Mouse (Mus musculus): ENCODE data around the gene Eif2ak4.

Eif2ak4 gene

DNA sequence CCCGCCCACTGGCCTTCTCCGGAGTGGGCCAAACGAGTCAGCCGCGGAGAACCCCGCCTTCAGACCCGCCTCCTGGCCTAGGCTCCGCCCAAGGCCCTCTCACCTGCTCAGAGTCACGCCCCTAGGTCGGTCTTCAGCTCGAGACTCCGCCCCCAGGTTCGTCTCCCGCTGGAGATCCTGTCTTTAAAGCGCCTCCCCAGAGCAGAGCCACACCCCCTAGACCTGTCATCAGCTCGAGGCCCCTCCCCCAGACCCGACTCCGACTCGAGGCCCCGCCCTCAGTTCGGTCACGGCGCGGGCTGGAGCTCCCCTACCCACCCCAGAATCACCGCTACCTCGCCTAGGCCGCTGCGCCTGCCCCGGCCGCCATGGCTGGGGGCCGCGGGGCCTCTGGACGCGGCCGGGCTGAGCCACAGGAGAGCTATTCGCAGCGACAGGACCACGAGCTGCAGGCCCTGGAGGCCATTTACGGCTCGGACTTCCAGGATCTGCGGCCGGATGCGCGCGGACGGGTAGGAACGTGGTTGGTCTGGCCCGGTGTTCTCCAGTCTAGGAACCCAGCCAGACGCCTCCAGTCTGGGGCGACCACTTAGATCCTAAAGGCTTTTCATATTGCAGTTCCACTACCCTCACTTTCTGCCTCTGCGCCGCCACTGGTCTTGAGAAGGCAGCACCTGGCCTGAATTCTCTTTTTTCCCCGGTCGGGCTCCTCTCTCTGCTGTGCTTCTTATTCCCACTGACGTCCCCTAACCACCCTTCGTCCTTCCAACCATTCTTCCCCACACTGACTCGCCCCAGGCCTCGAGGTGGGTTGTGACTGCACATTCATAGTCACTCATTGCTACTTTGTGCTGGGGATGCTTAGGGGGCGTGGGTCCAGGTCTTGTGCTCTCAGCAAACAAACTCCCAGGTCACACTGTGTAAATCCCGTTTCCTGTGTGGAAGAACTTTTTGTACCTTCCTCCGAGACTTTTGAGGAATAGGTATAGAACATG, at the start of gene Eif2ak4:
Eif2ak4 (plus strand) TSS at position 278 of the 995 bp plus-strand sequence.
- peak; percentile 97 to 98 for DNase-seq (ENCODE audit: low spot score in 2 of 2)

DNA sequence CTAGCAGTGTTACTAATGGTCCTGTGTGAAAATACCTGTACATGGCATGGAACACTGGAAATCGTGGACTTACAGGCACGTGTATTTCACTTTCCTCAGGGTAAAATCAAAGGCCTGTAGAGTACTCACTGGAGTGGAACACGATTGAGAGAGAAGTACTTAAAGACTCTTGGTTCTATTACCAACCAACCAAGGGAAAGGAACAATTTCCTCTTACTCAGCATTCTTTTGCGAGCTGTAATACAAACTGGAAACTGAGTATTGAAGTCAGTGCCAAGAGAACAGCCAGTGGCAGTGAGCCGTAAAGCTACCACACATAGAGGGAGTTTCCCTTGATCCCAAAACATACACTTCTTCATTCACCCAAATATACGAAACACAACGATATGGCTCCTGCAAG, 47.1 kb upstream of the Eif2ak4 start:
- no peak for DNase-seq (ENCODE audit: low spot score in 2 of 2)

DNA sequence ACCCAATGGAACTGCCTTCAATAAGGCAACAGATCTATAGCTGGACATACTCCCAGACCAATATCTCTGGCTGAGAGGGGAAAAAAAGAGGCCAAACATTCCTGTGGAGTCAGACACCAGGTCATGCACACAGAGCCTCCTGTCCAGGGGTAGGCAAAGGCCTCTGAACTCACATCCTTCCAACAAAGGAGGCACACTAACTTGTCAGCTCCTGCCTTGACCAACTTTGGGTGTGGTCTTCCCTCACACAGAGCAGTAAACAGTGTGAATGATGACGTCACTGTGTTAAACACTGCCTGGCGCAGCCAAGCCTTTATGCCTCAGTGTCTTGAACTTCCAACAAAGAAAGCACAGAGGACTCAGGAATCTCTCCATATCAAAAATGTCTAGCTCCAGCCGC, 44.5 kb upstream of the Eif2ak4 start:
- no peak for DNase-seq (ENCODE audit: low spot score in 2 of 2)

DNA sequence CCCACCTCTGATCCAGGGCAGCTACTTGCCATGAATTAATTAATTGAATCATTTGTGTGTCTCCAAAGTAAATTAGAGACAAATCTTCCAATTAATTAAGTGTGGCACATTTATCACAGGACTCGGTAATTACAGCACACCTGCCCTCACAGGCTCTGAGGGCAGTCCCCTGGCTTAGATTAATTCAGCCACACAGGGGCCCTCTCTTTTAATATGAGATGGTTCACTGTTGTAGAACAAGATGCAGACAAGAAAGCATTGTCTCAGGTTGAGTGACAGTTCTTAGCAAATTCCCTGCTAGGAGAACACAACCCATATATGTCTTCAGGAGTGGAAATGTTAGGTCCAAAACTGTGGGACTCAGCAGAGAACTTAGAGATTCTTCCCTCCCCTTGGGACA, 42.9 kb upstream of the Eif2ak4 start:
- no peak for DNase-seq (ENCODE audit: low spot score in 2 of 2)

DNA sequence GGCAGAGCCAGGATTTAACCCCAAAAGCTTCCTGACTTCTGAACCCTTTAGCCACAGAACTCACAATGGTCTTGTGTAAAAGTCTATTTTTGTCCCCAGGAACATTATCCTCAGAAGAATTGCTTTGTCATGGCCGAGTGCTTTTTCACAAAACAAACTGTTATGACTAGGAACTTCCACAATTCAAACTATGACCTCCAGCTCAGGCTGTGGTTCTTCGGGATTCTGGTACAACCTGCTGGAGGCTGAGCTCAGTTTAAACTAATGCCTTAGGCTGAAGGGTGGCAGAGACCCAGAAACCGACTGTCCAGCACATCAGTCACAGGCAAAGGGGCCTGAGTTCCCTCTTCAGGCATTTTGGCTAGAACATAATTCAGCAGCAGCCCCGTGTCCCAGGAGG, 34.9 kb upstream of the Eif2ak4 start:
- no peak for DNase-seq (ENCODE audit: low spot score in 2 of 2)

DNA sequence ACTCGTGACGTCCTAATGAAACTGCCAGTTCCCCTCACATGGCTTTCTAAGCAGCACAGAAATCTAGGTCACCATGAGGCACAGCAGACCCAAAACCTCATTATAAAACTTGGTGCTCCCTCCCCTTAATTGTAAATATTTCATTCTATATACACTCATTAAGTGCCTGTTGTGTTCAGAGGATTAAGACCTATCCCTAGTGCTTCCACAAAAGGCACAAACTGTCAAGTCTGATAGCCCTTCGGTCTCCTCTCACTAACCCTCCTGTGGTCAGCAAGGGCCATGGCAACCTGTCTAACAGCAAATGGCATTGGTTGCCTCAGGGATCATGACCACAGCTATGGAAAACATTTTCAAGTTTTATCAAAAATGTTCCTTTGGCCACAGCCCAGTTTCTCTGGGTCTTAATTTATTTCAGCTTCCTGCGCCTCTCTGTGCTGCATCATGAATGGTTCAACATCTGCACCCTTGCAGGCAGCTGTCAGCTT, 34.5 kb upstream of the Eif2ak4 start:
- DNase-seq (ENCODE audit: low spot score in 2 of 2) = no peak

DNA sequence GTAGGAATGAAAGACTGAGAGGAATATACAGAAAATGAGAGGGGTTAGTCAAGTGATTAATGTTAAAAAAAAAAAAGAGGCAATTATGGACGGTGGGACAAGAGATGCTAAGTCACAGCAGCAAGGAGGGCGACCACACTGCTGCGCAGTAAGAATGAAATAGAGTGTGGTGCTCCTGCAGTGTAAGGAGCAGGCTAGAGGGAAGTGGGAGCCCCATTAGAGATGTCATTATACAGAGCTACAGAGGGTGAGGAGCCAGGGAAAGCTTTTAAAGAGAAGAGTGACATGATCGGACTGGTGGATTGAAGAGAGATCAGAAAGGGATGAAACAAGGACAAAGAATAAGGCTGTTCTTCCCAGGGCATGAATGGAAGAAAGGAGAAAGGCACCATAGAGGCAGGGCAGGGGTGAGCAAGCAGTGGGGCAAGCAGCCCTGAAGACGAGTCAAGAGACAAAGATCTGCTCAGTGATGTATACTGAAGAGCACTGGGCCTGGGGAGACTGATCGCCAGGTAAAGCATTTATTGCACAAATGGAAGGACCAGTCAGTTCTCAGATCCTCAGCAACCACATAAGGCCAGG, 33.2 kb upstream of the Eif2ak4 start:
- DNase-seq (ENCODE audit: low spot score in 2 of 2) = no peak

DNA sequence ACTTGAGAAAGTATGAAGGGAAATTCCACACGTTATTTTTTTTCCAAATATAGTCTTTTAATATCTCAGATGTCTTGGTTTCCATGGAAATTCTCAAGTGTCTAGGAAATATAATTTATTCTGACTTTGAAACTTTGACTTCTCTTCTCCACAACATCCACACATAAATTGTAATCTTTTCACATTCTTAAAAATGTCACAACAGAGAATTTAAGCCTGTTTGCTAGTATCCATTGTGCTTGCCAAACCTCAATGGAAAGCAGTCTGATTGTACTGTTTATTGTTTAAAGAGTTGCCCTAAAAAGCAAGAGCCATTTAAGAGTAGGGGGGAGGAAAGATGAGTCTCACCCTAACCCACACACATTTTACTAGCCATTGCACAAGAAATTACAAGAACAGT, 16.6 kb upstream of the Eif2ak4 start:
- DNase-seq (ENCODE audit: low spot score in 2 of 2) = no peak

DNA sequence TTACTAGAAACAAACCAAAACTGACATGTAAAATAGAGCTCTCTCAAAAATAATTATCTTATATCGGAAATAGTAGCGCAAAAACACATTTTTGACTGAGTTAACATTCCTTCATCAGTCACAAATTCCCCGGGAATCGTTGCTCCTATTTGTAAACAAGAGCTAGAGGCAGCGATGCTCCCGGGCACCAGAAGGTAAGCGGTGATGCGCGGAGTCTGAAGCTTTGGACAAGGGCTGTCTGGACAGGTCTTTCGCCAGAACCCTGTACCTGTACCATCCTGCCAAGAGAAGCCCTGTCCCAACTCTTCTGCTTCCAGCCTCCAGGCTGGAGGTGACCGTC, 15.9 kb upstream of the Eif2ak4 start:
- no peak for DNase-seq (ENCODE audit: low spot score in 2 of 2)

DNA sequence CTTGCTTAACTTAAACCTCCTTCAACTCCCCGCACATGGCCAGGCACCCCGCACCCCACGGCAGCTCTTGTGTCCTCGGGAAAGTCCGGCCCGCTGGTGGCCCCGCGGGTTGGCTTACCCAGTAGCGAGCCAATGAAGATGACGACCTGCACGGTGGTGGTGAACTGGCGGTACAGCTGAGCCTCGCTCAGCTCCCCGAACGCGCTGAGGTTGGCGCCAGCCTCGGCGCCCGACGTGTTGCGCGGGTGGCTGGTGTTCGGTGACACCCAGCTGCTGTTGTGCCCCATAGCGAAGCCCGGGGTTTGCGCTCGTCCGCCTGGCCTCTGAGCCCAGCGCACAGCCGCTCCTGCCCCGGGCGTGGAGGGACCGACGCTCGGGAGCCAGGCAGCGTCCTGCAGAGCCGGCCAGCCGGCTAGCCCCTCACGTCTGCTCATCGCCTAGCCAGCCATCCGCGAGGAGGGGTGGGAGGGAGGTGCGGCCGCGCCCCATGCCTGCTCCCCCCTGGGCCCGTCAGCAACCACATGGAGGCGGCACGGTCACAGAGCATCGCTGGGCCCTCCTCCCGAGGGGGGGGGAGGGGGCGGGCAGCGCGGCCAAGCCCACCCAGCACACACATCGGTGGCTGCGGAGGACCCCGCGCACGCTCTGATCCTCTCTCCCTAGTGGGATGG, 15.4 kb upstream of the Eif2ak4 start, which contains the start of gene Gpr176:
Gpr176 (minus strand) TSS at position 519 of the 671 bp plus-strand sequence.
- peak; percentile 33 for DNase-seq (ENCODE audit: low spot score in 2 of 2)

DNA sequence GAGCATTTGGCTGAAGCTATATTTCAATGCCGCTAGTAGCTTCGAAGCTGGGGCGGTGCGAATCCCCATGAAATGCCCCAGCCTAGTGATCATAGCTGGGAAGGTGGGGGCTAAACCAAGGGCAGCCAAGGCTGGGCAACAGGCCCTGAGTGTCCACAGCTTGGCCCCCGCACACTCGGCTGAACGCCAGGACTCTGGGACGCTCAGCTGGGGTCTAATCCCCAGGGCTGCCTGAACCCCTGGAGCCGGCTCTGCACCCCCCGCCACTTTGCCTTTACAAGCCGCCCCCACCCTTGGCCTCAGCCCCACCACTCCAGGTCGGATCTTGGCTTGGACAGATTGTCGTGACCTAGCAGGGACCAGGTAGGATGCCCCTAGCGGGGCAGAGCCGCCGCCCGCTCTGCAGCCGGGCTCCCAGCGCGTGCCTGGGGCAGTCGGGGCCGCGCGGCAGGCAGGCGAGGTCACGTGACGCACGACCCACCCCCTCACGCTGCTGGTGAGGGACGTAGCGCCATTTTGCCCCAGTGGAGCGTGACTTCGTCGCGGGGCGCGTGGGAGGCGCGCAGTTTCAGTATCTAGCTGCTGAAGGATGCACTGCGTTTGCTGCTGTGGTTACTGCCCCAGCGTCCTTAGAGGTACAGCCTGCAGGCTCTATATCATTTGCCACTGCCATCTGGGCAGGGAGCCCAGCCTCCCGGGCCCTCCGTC, 14.7 kb upstream of the Eif2ak4 start:
- peak; percentile 89 for DNase-seq (ENCODE audit: low spot score in 2 of 2)

DNA sequence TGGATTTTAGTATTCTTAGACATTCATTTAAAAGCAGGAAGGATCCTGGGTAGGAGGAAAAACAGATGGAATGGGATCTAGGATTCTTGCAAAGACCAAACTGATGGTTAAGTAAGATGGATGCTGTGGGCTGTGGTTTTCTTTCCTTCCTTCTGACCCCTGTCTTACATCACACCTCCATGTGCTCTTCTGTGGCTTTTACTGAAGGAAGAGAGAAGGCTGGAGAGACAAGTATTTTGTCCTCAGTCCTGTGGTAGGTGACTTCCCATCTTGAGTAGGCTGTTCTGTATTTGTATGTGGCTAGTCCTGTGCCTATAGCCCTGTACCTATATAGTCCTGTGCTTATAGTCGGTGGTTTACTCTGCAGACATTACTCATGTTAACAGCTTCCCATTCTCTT, 12.9 kb upstream of the Eif2ak4 start:
- no peak for DNase-seq (ENCODE audit: low spot score in 2 of 2)

DNA sequence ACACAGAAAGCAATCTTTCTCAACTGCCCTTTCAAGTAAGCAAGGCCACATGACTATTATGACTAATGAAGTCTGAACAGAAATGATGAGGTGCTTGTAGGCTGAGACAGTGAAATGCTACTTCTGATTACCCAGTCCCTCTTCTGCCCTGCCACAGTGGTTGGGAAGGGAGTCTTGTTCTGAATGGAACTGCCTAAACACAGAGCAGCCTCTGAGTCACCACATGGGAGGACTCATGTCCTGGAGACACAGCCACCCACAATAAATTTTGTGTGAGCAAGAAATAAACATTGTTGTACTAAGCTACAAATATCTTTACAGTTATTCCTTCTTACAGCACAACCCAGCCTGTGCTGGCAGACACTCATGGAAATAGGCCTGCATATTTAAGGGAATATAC, 12.5 kb upstream of the Eif2ak4 start:
- peak; percentile 35 to 37 for DNase-seq (ENCODE audit: low spot score in 2 of 2)

DNA sequence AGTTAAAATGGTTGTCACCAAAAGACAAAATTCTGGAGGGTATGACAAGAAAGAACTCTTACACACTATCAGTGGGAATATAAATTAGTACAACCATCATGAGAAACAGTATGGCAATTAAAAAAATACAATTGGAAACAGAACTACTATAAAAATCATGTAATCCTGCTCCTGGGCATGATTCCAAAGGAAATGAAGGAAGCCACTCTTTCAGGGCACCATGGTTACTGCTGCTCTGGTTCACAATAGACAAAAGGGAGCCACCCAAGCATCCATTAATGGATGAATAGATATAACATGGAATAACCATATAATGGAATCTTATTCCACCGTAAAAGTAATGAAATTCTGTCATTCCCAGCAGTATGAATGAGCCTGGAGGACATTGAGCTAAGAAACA, 8.7 kb upstream of the Eif2ak4 start:
- no peak for DNase-seq (ENCODE audit: low spot score in 2 of 2)

DNA sequence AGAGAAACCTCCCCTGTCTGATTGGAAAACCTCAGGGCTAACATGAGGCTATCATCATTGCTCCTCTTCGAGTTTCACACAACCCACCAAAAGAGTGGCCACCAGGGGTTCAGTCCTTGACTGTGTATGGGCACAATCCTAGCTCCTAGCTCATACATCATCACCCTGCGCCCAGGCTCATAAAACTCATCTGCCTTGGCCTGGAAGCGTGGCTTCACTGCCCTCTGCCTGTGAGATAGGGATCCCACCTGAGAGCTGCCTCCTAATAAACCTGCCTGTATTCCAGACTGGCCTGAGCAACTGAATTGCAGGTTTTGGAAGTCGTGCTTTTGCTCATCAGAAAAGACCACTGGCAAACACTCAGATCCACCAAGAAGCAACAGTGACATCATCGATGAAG, 5.0 kb upstream of the Eif2ak4 start:
- DNase-seq (ENCODE audit: low spot score in 2 of 2) = no peak

DNA sequence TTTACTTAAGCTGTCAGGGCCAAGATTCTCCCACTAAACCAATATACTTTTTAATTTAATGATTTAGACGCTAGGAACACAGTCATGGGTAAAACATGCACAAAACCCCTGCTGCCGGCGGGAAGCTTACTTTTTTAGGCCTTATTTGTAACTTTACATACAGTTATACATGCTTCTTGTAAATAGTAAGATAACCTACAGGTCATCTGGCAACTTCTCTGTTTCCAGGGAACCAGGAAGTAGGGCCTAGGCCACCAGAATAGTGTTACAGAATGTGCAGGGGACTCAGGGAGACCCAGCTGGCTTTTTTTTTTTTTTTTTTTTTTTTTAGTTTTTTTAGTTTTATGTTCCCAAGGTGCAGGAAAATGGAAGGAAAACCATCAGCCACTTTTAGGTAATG, 1.2 kb downstream of the Eif2ak4 start:
- no peak for DNase-seq (ENCODE audit: low spot score in 2 of 2)

DNA sequence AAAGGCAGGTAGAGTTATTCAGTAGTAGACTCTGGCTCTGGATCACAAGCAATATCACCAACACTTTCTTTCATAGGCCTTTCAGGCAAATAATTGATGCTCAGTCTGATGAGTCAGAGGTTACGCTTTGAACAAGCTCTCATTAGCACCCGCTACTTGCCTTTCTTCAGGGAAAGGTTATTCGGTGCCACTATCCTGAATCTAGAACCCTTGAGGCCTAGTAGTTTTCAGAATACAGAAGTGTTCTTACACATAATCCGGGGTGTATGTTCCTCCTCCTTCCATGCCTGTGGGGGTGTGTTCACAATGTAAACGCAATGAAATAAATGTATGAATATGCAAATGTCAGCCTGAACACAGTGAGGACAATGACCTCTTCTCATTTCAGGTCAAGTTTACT, 1.7 kb downstream of the Eif2ak4 start:
- no peak for DNase-seq (ENCODE audit: low spot score in 2 of 2)

DNA sequence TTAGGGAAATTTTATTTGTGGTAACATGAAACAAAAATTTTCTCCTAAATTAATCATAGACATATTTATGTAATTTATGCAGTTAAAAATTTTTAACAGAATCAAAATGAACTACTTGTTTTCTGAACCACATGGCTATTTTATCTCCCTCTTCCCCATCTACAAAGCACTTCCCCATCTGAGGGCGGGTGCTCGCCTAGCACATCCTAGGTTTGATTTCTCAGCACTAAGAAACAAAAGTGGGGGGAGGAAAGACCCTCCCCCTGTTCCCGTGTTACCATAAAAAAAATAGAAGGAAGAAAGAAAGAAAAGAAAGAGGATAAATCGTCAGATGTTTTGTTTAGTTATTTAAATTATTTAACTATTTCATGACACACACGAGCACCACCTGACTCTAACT, 2.8 kb downstream of the Eif2ak4 start:
- DNase-seq (ENCODE audit: low spot score in 2 of 2) = no peak

DNA sequence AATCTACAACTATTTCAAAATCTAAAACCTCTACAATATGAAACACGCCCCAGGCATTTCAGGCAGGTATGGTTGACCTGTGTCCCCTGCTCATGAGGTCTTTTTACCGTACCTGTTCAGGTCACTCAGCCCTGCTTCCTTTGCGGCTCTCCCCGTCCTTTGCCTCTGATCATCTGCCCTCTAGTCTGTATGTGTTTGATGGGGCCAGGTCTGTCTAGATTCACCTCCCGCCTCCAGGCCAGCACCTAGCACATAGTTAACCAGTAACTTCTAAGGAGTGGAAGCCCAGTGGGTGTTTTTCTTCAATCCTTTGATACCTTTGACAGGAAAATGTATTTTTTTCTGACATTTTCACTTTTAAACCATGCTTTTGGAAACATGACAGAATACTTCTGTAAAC, 11.3 kb downstream of the Eif2ak4 start:
- no peak for DNase-seq (ENCODE audit: low spot score in 2 of 2)

DNA sequence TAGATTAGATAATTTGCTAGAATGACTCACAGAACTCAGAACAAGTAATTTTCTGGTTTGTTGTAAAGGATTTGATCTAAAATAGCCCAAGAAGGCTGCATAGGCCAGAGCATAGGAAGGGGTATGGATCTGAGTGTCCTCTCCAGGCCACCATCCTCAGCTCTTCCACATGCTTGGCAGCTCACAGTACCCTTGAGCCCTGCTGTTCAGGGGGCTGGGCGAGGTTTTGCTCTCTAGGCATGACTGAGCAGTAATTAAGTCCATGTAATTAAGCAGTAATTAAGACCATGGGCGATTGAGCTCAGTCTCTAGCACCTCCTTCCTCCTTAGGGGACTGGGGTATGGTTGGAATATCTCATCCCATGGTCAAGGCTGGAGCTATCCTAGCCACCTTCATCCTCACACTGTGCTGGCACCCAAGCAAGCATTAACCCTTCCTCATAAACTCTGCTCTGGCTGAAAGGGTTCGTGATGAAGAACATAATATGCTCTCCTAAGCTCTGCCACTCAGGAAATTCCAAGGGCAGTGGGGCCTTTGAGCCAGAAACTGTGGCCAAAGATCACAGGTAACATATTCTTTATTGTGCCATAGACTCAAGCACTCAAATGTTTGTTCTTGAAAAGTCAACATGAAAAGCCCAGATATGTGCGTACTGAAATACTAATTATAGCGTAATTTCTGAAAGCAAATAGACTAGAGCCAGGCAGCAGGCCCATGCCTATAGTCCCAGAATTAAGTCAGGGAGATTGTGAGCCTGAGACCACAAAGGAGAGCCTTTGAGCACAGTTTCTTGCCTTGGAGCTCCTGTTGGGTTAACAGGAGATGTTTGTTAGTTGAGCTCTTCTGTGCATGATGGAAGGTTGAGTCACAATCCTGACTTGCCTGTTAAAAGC, 13.7 kb downstream of the Eif2ak4 start:
- no peak for DNase-seq (ENCODE audit: low spot score in 2 of 2)

DNA sequence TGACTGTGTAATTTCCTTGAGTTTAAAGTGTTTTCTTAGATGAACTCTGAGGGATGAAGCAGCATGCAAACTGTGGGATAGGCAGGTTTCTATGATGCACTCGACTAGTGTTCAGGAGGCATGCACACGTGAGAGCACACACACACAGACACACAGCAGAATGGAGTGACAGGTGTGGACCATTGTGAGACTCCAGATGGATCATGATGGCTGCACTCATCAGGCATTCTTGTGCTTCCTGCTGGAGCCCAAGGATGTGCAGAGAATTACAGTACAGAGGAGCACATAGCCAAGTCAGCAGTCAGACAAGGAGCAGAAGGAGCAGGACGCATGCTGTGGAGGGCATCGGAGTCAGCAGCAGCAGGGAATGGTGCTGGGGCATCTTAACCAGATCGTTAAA, 15.9 kb downstream of the Eif2ak4 start:
- no peak for DNase-seq (ENCODE audit: low spot score in 2 of 2)
